In genomic region chr11:30517133-30517532, GRCm38 (mm10) we compare ENCODE assay signal across 26 mouse cellular contexts. TPM values are rescaled to one million over a fixed set of nuclear protein-coding genes. Genes with fewer than 3 reads are reported as not detected.
A peak's percentile ranks its signal among the peaks of the same experiment; 100 is the strongest.
DNase-seq lines count a peak whose midpoint lies in the region; ATAC-seq and TF ChIP-seq lines count a peak whose summit lies in the region.
"Had no signal": no experiment of that assay in that cellular context is flagged by ENCODE, and none has a peak within 500 bp of the region (broad histone marks: within the 10 kb centered on the region; RNA-seq: fewer than 3 reads in every experiment).

No protein-coding gene starts in this region.

- H3K4me3 ChIP-seq in kidney, postnatal 0 days (replicated peaks; ENCODE audit: low read depth, low read length) = no peak overlapping the region
- no peak overlapping the region for H3K4me3 ChIP-seq in kidney, embryonic 16.5 days (ENCODE audit: low read length)
- no peak overlapping the region for H3K4me3 ChIP-seq in forebrain, embryonic 13.5 days
- H3K4me3 ChIP-seq: embryonic facial prominence, embryonic 13.5 days; heart, embryonic 15.5 days; hindbrain, embryonic 13.5 days; liver, embryonic 13.5 days; lung, embryonic 15.5 days; midbrain, embryonic 15.5 days; neural tube, embryonic 15.5 days had no signal

- no peak for TF ChIP-seq CTCF in kidney, postnatal 0 days (IDR thresholded peaks at IDR 0.05; ENCODE audit: low read depth)

- H3K9me3 ChIP-seq in kidney, postnatal 0 days (replicated peaks; ENCODE audit: low read length) = no peaks in the 10 kb centered on the region
- H3K9me3 ChIP-seq in kidney, embryonic 16.5 days (ENCODE audit: low read length) = no peaks in the 10 kb centered on the region
- H3K9me3 ChIP-seq in forebrain, embryonic 13.5 days (replicated peaks) = no peaks in the 10 kb centered on the region
- H3K9me3 ChIP-seq: embryonic facial prominence, embryonic 13.5 days; G1E; heart, embryonic 15.5 days; hindbrain, embryonic 13.5 days; liver, embryonic 13.5 days; lung, embryonic 15.5 days; midbrain, embryonic 15.5 days; neural tube, embryonic 15.5 days had no signal

- no peak overlapping the region for H3K4me2 ChIP-seq in kidney, postnatal 0 days (ENCODE audit: low read length)
- H3K4me2 ChIP-seq in kidney, embryonic 16.5 days (replicated peaks; ENCODE audit: low read depth, low read length) = no peak overlapping the region
- H3K4me2 ChIP-seq in forebrain, embryonic 13.5 days = no peak overlapping the region
- H3K4me2 ChIP-seq: embryonic facial prominence, embryonic 13.5 days; heart, embryonic 15.5 days; hindbrain, embryonic 13.5 days; liver, embryonic 13.5 days; lung, embryonic 15.5 days; midbrain, embryonic 15.5 days; neural tube, embryonic 15.5 days had no signal

- intact Hi-C loops in heart, postnatal 25 days (cut with DNase I) = loop anchor here (5.0 kb wide), 2 partner anchors 225 to 250 kb away; partner anchors contain the start of gene Sptbn1

- no peak overlapping the region for H3K27ac ChIP-seq in kidney, postnatal 0 days
- no peak overlapping the region for H3K27ac ChIP-seq in kidney, embryonic 16.5 days (ENCODE audit: low read length)
- no peak overlapping the region for H3K27ac ChIP-seq in forebrain, embryonic 13.5 days
- H3K27ac ChIP-seq: embryonic facial prominence, embryonic 13.5 days; heart, embryonic 15.5 days; hindbrain, embryonic 13.5 days; liver, embryonic 13.5 days; lung, embryonic 15.5 days; midbrain, embryonic 15.5 days; neural tube, embryonic 15.5 days had no signal

- H3K9ac ChIP-seq in kidney, postnatal 0 days (ENCODE audit: low read depth, low read length) = no peak overlapping the region
- H3K9ac ChIP-seq in kidney, embryonic 16.5 days (replicated peaks; ENCODE audit: low read length) = no peak overlapping the region
- no peak overlapping the region for H3K9ac ChIP-seq in forebrain, embryonic 13.5 days
- H3K9ac ChIP-seq: embryonic facial prominence, embryonic 13.5 days; heart, embryonic 15.5 days; hindbrain, embryonic 13.5 days; liver, embryonic 13.5 days; lung, embryonic 15.5 days; midbrain, embryonic 15.5 days; neural tube, embryonic 15.5 days had no signal

- H3K27me3 ChIP-seq in kidney, postnatal 0 days (ENCODE audit: insufficient read depth, low read length) = no peaks in the 10 kb centered on the region
- H3K27me3 ChIP-seq in kidney, embryonic 16.5 days (ENCODE audit: insufficient read depth, low read length) = no peaks in the 10 kb centered on the region
- H3K27me3 ChIP-seq in forebrain, embryonic 13.5 days = no peaks in the 10 kb centered on the region
- H3K27me3 ChIP-seq: embryonic facial prominence, embryonic 13.5 days; heart, embryonic 15.5 days; hindbrain, embryonic 13.5 days; liver, embryonic 13.5 days; lung, embryonic 15.5 days; midbrain, embryonic 15.5 days; neural tube, embryonic 15.5 days had no signal

- peak; percentile 9 for DNase-seq in gastrocnemius, postnatal 25 days
- DNase-seq in gastrocnemius, postnatal 10 days = no peak
- DNase-seq in kidney, postnatal 0 days (ENCODE audit: low spot score) = peak; percentile 44
- DNase-seq in adipocyte (ENCODE audit: low spot score) = peak; percentile 60
- peak; percentile 6 for DNase-seq in heart, postnatal 25 days (ENCODE audit: low spot score)
- no peak for DNase-seq in layer of hippocampus, adult 9-11 months
- DNase-seq: adrenal gland, postnatal 14 days; cerebellum, adult 11 months; cerebellum, postnatal 10 days; liver, embryonic 13.5 days; spleen, adult 18-20 months; thymus, adult 2 months had no signal

- 61% methylated on average over 2 of the region's 2 CpGs for WGBS in kidney, postnatal 0 days
- 82% methylated on average over 2 of the region's 2 CpGs for WGBS in kidney, embryonic 16.5 days
- 81% methylated on average over 2 of the region's 2 CpGs for WGBS in forebrain, embryonic 13.5 days

- ATAC-seq in kidney, postnatal 0 days (replicated peaks; ENCODE audit: low FRiP score, low read depth) = no peak
- ATAC-seq in kidney, embryonic 16.5 days (ENCODE audit: low FRiP score, low TSS enrichment) = no peak
- no peak for ATAC-seq in forebrain, embryonic 13.5 days
- ATAC-seq: activated CD4-positive, CD25-positive, alpha-beta regulatory T cell, adult 4 months; forebrain, embryonic 16.5 days; midbrain, embryonic 15.5 days had no signal

- H3K4me1 ChIP-seq in kidney, postnatal 0 days (replicated peaks; ENCODE audit: insufficient read depth, low read length) = no peaks in the 10 kb centered on the region
- no peaks in the 10 kb centered on the region for H3K4me1 ChIP-seq in kidney, embryonic 16.5 days (ENCODE audit: insufficient read depth, low read length)
- no peaks in the 10 kb centered on the region for H3K4me1 ChIP-seq in forebrain, embryonic 13.5 days
- H3K4me1 ChIP-seq: embryonic facial prominence, embryonic 13.5 days; heart, embryonic 15.5 days; hindbrain, embryonic 13.5 days; liver, embryonic 13.5 days; lung, embryonic 15.5 days; midbrain, embryonic 15.5 days; neural tube, embryonic 15.5 days had no signal

- H3K36me3 ChIP-seq in kidney, postnatal 0 days (ENCODE audit: insufficient read depth, low read length) = no peaks in the 10 kb centered on the region
- H3K36me3 ChIP-seq in kidney, embryonic 16.5 days (ENCODE audit: insufficient read depth, low read length) = no peaks in the 10 kb centered on the region
- H3K36me3 ChIP-seq in forebrain, embryonic 13.5 days (ENCODE audit: poor library complexity, severe bottlenecking) = no peaks in the 10 kb centered on the region
- H3K36me3 ChIP-seq: embryonic facial prominence, embryonic 13.5 days; G1E; heart, embryonic 15.5 days; hindbrain, embryonic 13.5 days; liver, embryonic 13.5 days; lung, embryonic 15.5 days; midbrain, embryonic 15.5 days; neural tube, embryonic 15.5 days had no signal

RNA-seq across cellular contexts. Expression of gene 4930505A04Rik, which starts 45.5 kb away (rescaled TPM):
- total RNA-seq in gastrocnemius, postnatal 25 days (2021) = not detected
- under 1 TPM; 0.29 to 0.35 TPM for total RNA-seq in gastrocnemius, postnatal 10 days (2021)
- polyA plus RNA-seq in kidney, postnatal 0 days (2015; fragmentation: Nextera tagmentation; extraction: Ambion mirVana) = 0.14 TPM in 1 of 2 replicates, not detected in the other
- polyA plus RNA-seq in kidney, embryonic 16.5 days (2015; fragmentation: Nextera tagmentation; extraction: Ambion mirVana) = not detected in 2 replicates
- not detected for total RNA-seq in heart, postnatal 25 days (2021)
- polyA plus RNA-seq in forebrain, embryonic 13.5 days (2015; fragmentation: Nextera tagmentation; extraction: Ambion mirVana) = not detected in 2 replicates
- total RNA-seq: G1E; megakaryocyte-erythroid progenitor cell, adult 5-6 weeks had no signal
- polyA plus RNA-seq: activated CD4-positive, CD25-positive, alpha-beta regulatory T cell, adult 4 months; embryonic facial prominence, embryonic 13.5 days; G1E; intestine, embryonic 14.5 days; limb, embryonic 11.5 days; liver, embryonic 13.5 days; lung, embryonic 15.5 days; thymus, adult 2 months had no signal

Comparison
In these comparisons a context has a peak if more than half of its experiments do, and no peak if none do; other contexts are left out.
1. DNase-seq: peak in gastrocnemius, postnatal 25 days (single experiment), kidney, postnatal 0 days (single experiment), adipocyte (single experiment) and heart, postnatal 25 days (single experiment); none in gastrocnemius, postnatal 10 days (single experiment) and layer of hippocampus, adult 9-11 months (single experiment).